Mouse (Mus musculus): Measurements from ENCODE around the gene Dand5.

- no peak for TF ChIP-seq CTCF (IDR thresholded peaks at IDR 0.05; ENCODE audit: low read depth, low read length)
- TF ChIP-seq TAL1 (conservative IDR thresholded peaks at IDR 0.05; ENCODE audit: low read depth, low read length) = no peak
- no peak for TF ChIP-seq GATA1 (IDR thresholded peaks at IDR 0.05; ENCODE audit: borderline replicate concordance, low read length)
- TF ChIP-seq POLR2AphosphoS5 (IDR thresholded peaks at IDR 0.05; ENCODE audit: insufficient replicate concordance, low read depth, low read length) = no peak
- TF ChIP-seq GATA2 (IDR thresholded peaks at IDR 0.05; ENCODE audit: borderline replicate concordance, low read depth, low read length) = no peak
These were observed 15.9 kb upstream of the Dand5 start for GRCm38 (mm10) chr8:84838513-84838912.

All from G1E (cell line).